Mouse (Mus musculus) thymus, postnatal 14 days (tissue): ENCODE results near the gene Gm10638.

Experiments
- DNase-seq: peaks from one replicate; pipeline ENCODE4 v3.0.0; 2021

Gm10638 gene

GRCm38 (mm10) chr8:86791542-86791941 lies 46.0 kb downstream of the Gm10638 start:
- DNase-seq = no peak

DNA sequence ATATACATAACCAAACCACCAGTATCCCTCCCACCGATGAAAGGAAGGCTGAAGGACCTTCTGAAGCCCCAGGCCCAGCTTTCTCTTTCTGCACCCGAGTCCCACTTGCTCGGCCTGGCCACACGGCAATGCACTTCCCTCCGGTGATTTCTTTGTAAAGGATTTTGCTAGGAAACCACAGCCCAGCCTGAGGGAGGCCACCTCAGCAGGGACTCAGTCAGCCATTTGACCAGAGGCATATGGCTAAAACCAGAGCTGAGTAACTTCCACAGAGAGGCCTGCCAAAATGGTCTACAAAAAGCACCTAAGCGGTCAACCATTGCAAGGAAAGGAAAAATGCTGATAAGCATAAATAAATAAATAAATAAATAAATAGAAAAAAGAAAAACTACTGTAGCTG lies 49.2 kb downstream of the Gm10638 start:
- no peak for DNase-seq
